Mouse (Mus musculus) lung, embryonic 16.5 days (tissue): ENCODE measurements around the gene Plk2. TPM values are rescaled to one million over a fixed set of nuclear protein-coding genes. Genes with fewer than 3 reads are reported as not detected.

Experiments
- ATAC-seq: fragments of 200-750 bp; cut with Nextera tagmentation; 2 replicates; pipeline ENCODE4 v1.8.0; 2017; ENCODE audit warnings: low read depth, mild to moderate bottlenecking, moderate library complexity
- H3K27ac ChIP-seq: fragments of 300-500 bp; sonication (generic); 2 replicates; pipeline ENCODE4 v1.5.1; 2014; ENCODE audit warnings: mild to moderate bottlenecking, control low read depth, low read length
- H3K27me3 ChIP-seq: fragments of 300-500 bp; sonication (generic); 2 replicates; pipeline ENCODE4 v1.6.1; 2014; ENCODE audit warnings: low read depth, low read length, mixed read lengths; ENCODE audit not compliant: control insufficient read depth, insufficient read depth
- H3K36me3 ChIP-seq: fragments of 300-500 bp; sonication (generic); 2 replicates; pipeline ENCODE4 v1.6.1; 2014; ENCODE audit warnings: low read length; ENCODE audit not compliant: control insufficient read depth, insufficient read depth
- H3K4me1 ChIP-seq: fragments of 300-500 bp; sonication (generic); replicated peaks from 2 replicates; pipeline ENCODE4 v1.6.1; 2014; ENCODE audit warnings: low read length, mixed read lengths; ENCODE audit not compliant: control insufficient read depth, insufficient read depth
- H3K4me2 ChIP-seq: fragments of 300-500 bp; sonication (generic); 2 replicates; pipeline ENCODE4 v1.6.1; 2014; ENCODE audit warnings: low read depth, low read length, control low read depth
- H3K4me3 ChIP-seq: fragments of 300-500 bp; sonication (generic); 2 replicates; pipeline ENCODE4 v1.5.1; 2014; ENCODE audit warnings: mild to moderate bottlenecking, low read length, control low read depth
- H3K9ac ChIP-seq: fragments of 300-500 bp; sonication (generic); 2 replicates; pipeline ENCODE4 v1.6.1; 2014; ENCODE audit warnings: low read length, control low read depth
- H3K9me3 ChIP-seq: fragments of 300-500 bp; sonication (generic); 2 replicates; pipeline ENCODE4 v1.6.1; 2016; ENCODE audit warnings: low read length; ENCODE audit not compliant: control insufficient read depth
- WGBS: fragments of 180-500 bp; shearing (Covaris S2); extraction: QIAGEN DNeasy Blood & Tissue Kit; methylation state at CpG from one replicate; pipeline ENCODE4 v1.1.7; 2014; 5-methylcytosine and 5-hydroxymethylcytosine counted together
- polyA plus RNA-seq: library from polyadenylated mRNA; unstranded; fragments of >200 nt; fragmentation: Nextera tagmentation; extraction: Ambion mirVana; gene quantifications from 2 replicates; pipeline ENCODE4 v1.2.1, GENCODE M21; 2015

The Plk2 gene
- polyA plus RNA-seq, 1 experiment from 2014 or later: 267 TPM

- Histone ChIP-seq H3K9ac (no peak overlapping the region), H3K4me1 (peaks cover 3% of the 10 kb centered on the region; the same call in 1 of the 2 replicates), H3K36me3 (no peaks in the 10 kb centered on the region), H3K27me3 (no peaks in the 10 kb centered on the region), H3K4me3 (no peak overlapping the region), H3K9me3 (no peaks in the 10 kb centered on the region), H3K27ac (no peak overlapping the region), H3K4me2 (no peak overlapping the region)
- ATAC-seq: no peak
- 19% methylated on average over 5 of the region's 5 CpGs for WGBS
Observed at GRCm38 (mm10) chr13:110382447-110382901, 12.4 kb upstream of the Plk2 start.

DNA sequence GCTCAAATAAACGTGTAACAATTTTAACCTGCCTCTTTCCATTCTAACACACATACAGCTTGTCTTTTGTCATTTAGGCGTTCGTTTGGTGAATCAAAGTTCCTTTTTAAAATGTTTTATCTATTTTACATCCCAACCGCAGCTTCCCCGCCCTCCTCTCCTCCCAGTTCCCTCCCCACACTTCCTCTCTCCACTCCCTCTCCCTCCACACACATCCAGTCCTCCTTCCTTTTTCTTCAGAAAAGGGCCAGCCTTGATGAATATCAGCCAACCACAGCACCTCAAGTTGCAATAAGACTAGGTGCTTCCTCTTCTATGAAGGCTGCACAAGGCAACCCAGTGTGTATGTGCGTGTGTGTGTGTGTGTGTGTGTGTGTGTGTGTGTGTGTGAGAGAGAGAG lies 10.3 kb upstream of the Plk2 start:
- Histone ChIP-seq H3K9ac (no peak overlapping the region), H3K27ac (no peak overlapping the region), H3K4me2 (no peak overlapping the region), H3K4me3 (no peak overlapping the region), H3K27me3 (no peaks in the 10 kb centered on the region), H3K4me1 (peaks cover 3% of the 10 kb centered on the region; the same call in 1 of the 2 replicates), H3K9me3 (no peaks in the 10 kb centered on the region), H3K36me3 (no peaks in the 10 kb centered on the region)
- WGBS: 57% methylated on average over 6 of the region's 6 CpGs
- ATAC-seq: no peak

- H3K9me3 ChIP-seq: no peaks in the 10 kb centered on the region
- ATAC-seq: no peak
- no peak overlapping the region for H3K27ac ChIP-seq
- H3K9ac ChIP-seq: no peak overlapping the region
- WGBS: 12% methylated on average over 8 of the region's 8 CpGs
- H3K27me3 ChIP-seq: no peaks in the 10 kb centered on the region
- H3K4me3 ChIP-seq: no peak overlapping the region
- H3K36me3 ChIP-seq: 0 out of 2 replicates have a peak, but pooled peaks cover 4% of the 10 kb centered on the region
- H3K4me1 ChIP-seq: no peaks in the 10 kb centered on the region
- H3K4me2 ChIP-seq: no peak overlapping the region
Observed at GRCm38 (mm10) chr13:110392210-110392609, 2.6 kb upstream of the Plk2 start.

- 0 out of 2 replicates have a peak, but pooled peaks cover 4% of the 10 kb centered on the region for H3K36me3 ChIP-seq
- no peak overlapping the region for H3K4me2 ChIP-seq
- H3K9ac ChIP-seq: no peak overlapping the region
- H3K9me3 ChIP-seq: no peaks in the 10 kb centered on the region
- no peaks in the 10 kb centered on the region for H3K27me3 ChIP-seq
- H3K4me3 ChIP-seq: no peak overlapping the region
- H3K27ac ChIP-seq: no peak overlapping the region
- WGBS: 41% methylated on average over 3 of the region's 3 CpGs
- H3K4me1 ChIP-seq: peaks cover under 1% of the 10 kb centered on the region; the same call in 1 of the 2 replicates
- no peak for ATAC-seq
Observed at GRCm38 (mm10) chr13:110392631-110393030, 2.2 kb upstream of the Plk2 start.

DNA sequence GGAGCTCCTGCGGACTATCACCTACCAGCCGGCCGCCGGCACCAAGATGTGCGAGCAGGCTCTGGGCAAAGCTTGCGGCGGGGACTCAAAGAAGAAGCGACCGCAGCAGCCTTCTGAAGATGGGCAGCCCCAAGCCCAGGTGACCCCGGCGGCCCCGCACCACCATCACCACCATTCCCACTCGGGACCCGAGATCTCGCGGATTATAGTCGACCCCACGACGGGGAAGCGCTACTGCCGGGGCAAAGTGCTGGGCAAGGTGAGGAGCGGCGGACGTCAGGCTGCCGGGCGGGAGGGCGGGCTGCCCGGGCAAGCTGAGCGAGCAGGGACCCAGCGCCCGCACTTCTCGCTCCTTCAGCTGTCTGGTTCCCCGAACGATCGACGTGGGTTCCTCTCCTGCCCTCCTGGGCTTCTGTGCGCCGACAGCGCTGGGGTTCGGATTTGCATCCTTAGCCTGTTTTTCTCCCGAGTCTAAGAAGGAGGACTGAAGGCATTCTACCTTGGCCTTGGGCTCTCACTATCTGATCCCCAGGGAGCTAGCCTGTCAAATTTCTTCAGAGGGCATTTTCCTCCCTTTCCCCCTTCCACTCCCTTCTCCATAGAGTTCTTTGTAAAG lies 441 bp downstream of the Plk2 start:
- no peaks in the 10 kb centered on the region for H3K27me3 ChIP-seq
- peak overlapping the region; percentile 94 for H3K27ac ChIP-seq
- no peaks in the 10 kb centered on the region for H3K9me3 ChIP-seq
- ATAC-seq: peak; percentile 13
- H3K4me3 ChIP-seq: peak overlapping the region; percentile 91
- H3K4me1 ChIP-seq: peaks cover 18% of the 10 kb centered on the region
- H3K4me2 ChIP-seq: peak overlapping the region; percentile 80
- peaks cover 31% of the 10 kb centered on the region for H3K36me3 ChIP-seq
- 0% methylated on average over 41 of the region's 41 CpGs for WGBS
- H3K9ac ChIP-seq: peak overlapping the region; percentile 96

DNA sequence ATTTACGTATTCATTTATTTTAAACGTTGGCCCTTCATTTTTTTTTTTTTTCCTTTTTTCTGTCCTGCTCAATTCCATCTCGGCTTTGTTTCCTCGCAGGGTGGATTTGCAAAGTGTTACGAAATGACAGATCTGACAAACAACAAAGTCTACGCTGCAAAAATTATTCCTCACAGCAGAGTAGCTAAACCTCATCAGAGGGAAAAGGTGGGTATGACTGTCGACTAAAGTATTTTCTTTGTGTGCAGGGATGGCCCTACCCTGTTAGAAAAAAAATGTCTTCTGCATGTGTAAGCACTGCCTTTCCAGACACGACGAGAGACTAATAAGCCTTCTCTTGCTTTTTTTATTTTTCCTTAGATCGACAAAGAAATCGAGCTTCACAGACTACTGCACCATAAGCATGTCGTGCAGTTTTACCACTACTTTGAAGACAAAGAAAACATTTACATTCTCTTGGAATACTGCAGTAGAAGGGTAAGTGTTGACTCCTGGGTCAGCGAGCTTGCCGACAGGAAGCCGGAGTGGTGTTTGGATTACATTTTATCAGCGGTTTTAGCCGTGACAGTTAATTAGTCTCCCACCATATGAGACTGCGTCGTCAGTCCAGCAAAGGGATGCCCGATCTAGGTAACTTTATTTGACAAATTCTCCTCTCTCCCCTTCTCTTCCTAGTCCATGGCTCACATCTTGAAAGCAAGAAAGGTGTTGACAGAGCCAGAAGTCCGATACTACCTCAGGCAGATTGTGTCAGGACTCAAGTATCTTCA lies 1.3 kb downstream of the Plk2 start:
- WGBS: under 1% methylated on average over 21 of the region's 21 CpGs
- H3K27me3 ChIP-seq: no peaks in the 10 kb centered on the region
- H3K27ac ChIP-seq: peak overlapping the region; percentile 94
- H3K9me3 ChIP-seq: no peaks in the 10 kb centered on the region
- no peak for ATAC-seq
- peak overlapping the region; percentile 80 for H3K4me2 ChIP-seq
- H3K4me1 ChIP-seq: peaks cover 18% of the 10 kb centered on the region
- H3K4me3 ChIP-seq: peak overlapping the region; percentile 91
- peaks cover 39% of the 10 kb centered on the region for H3K36me3 ChIP-seq
- H3K9ac ChIP-seq: peak overlapping the region; percentile 96

DNA sequence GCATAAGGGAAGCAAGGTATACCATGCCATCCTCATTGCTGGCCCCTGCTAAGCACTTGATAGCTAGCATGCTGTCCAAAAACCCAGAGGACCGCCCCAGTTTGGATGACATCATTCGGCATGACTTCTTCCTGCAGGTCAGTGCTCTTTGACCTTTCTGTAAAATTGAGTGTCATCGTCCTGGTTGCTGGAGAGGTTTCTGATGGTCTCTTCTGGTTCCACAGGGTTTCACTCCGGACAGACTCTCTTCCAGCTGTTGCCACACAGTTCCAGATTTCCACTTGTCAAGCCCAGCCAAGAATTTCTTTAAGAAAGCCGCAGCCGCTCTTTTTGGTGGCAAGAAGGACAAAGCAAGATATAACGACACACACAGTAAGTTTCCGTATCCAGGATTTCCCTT lies 2.9 kb downstream of the Plk2 start:
- no peak for ATAC-seq
- Histone ChIP-seq H3K36me3 (peaks cover 45% of the 10 kb centered on the region), H3K9me3 (no peaks in the 10 kb centered on the region), H3K4me3 (peak overlapping the region; percentile 91), H3K27ac (peak overlapping the region; percentile 78), H3K4me2 (peak overlapping the region; percentile 80), H3K4me1 (peaks cover 18% of the 10 kb centered on the region), H3K9ac (peak overlapping the region; percentile 51), H3K27me3 (no peaks in the 10 kb centered on the region)
- 51% methylated on average over 8 of the region's 8 CpGs for WGBS

DNA sequence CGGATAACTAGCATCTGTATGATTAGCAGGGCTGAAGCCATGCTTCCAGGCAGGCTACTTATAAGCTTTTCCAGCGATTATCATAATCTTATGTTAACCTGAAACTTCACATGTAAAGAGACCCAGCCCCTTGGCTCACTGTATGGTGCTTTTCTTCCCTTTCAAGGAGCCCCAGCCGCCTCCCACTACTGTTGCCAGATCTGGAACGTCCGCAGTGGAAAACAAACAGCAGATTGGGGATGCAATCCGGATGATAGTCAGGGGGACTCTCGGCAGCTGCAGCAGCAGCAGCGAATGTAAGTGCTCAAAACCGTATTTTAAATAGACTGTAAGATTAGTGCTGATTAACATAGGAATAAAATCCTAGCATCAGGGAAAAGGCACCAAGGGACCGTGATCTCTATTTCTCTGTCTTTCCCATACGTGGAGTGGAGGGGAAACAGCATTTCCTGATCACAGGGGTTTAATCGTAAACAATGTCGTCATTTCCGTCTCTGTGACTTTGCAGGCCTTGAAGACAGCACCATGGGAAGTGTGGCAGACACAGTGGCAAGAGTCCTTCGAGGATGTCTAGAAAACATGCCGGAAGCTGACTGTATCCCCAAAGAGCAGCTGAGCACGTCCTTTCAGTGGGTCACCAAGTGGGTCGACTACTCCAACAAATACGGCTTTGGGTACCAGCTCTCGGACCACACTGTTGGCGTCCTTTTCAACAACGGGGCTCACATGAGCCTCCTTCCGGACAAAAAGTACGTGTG lies 3.8 kb downstream of the Plk2 start:
- peak overlapping the region; percentile 51 for H3K9ac ChIP-seq
- ATAC-seq: no peak
- H3K4me1 ChIP-seq: peaks cover 18% of the 10 kb centered on the region
- H3K9me3 ChIP-seq: no peaks in the 10 kb centered on the region
- H3K4me2 ChIP-seq: peak overlapping the region; percentile 80
- peak overlapping the region; percentile 78 for H3K27ac ChIP-seq
- H3K27me3 ChIP-seq: no peaks in the 10 kb centered on the region
- 56% methylated on average over 24 of the region's 24 CpGs for WGBS
- peaks cover 45% of the 10 kb centered on the region for H3K36me3 ChIP-seq
- H3K4me3 ChIP-seq: peak overlapping the region; percentile 91

GRCm38 (mm10) chr13:110401443-110401842 lies 6.6 kb downstream of the Plk2 start:
- Histone ChIP-seq H3K4me1 (peaks cover 18% of the 10 kb centered on the region), H3K27me3 (no peaks in the 10 kb centered on the region), H3K4me2 (no peak overlapping the region), H3K9ac (no peak overlapping the region), H3K4me3 (no peak overlapping the region), H3K9me3 (no peaks in the 10 kb centered on the region), H3K27ac (no peak overlapping the region; the same call in 1 of the 2 replicates), H3K36me3 (peaks cover 43% of the 10 kb centered on the region)
- no peak for ATAC-seq
- WGBS: 63% methylated on average over 3 of the region's 3 CpGs
